Mouse (Mus musculus): Measurements from ENCODE around the gene Kcnj14. TPM values are rescaled to one million over a fixed set of nuclear protein-coding genes. Genes with fewer than 3 reads are reported as not detected.

The Kcnj14 gene
- polyA plus RNA-seq, 1 experiment from 2014 or later = 0.12 TPM

- H3K4me2 ChIP-seq = peak within 1 kb of the TSS; percentile 81
- H3K4me1 ChIP-seq (replicated peaks) = peaks cover 36% of the 10 kb centered on the region
- peak within 1 kb of the TSS; percentile 80 for H3K4me3 ChIP-seq (replicated peaks)
- H3K27me3 ChIP-seq = peaks cover 47% of the 10 kb centered on the region
- H3K27ac ChIP-seq = no peak within 1 kb of the TSS
- ATAC-seq (ENCODE audit: low read depth) = peak; percentile 82
- peak; percentile 71 for DNase-seq
- under 1% methylated on average over 35 of the region's 35 CpGs for WGBS (ENCODE audit: insufficient replicate concordance)
- H3K9ac ChIP-seq = peak within 1 kb of the TSS; percentile 77
- H3K9me3 ChIP-seq (replicated peaks) = no peaks in the 10 kb centered on the region
- H3K36me3 ChIP-seq = peaks cover 41% of the 10 kb centered on the region
Measured at GRCm38 (mm10) chr7:45830427-45831127, 6.0 kb upstream of the Kcnj14 start, which contains the start of gene Grwd1. Gene Grwd1 (minus strand): TSS chr7:45830944.

GRCm38 (mm10) chr7:45826631-45827030, 2.0 kb upstream of the Kcnj14 start:
- H3K36me3 ChIP-seq = peaks cover 71% of the 10 kb centered on the region
- ATAC-seq (ENCODE audit: low read depth) = no peak

GRCm38 (mm10) chr7:45820913-45821312, 3.7 kb downstream of the Kcnj14 start:
- H3K36me3 ChIP-seq = peaks cover 34% of the 10 kb centered on the region
- H3K27ac ChIP-seq = no peak overlapping the region
- H3K4me2 ChIP-seq = no peak overlapping the region
- peaks cover 12% of the 10 kb centered on the region for H3K4me1 ChIP-seq (replicated peaks)
- H3K9ac ChIP-seq = no peak overlapping the region
- H3K9me3 ChIP-seq (replicated peaks) = no peaks in the 10 kb centered on the region
- no peak overlapping the region for H3K4me3 ChIP-seq (replicated peaks)
- H3K27me3 ChIP-seq = 0 out of 2 replicates have a peak, but pooled peaks cover 14% of the 10 kb centered on the region
- DNase-seq (no peak), ATAC-seq (ENCODE audit: low read depth) (no peak)

More at GRCm38 (mm10) chr7:45826631-45827030, 2.0 kb upstream of the Kcnj14 start:
- no peak overlapping the region for H3K4me3 ChIP-seq (replicated peaks)
- H3K4me1 ChIP-seq (replicated peaks) = peaks cover 32% of the 10 kb centered on the region
- H3K27me3 ChIP-seq = peaks cover 8% of the 10 kb centered on the region
- no peak for DNase-seq
- H3K27ac ChIP-seq = no peak overlapping the region
- WGBS (ENCODE audit: insufficient replicate concordance) = 79% methylated on average over 7 of the region's 7 CpGs
- no peak overlapping the region for H3K4me2 ChIP-seq
- H3K9me3 ChIP-seq (replicated peaks) = no peaks in the 10 kb centered on the region
- no peak overlapping the region for H3K9ac ChIP-seq

GRCm38 (mm10) chr7:45819843-45820242, 4.7 kb downstream of the Kcnj14 start:
- H3K27ac ChIP-seq = no peak overlapping the region
- DNase-seq (no peak), ATAC-seq (ENCODE audit: low read depth) (no peak)
- peaks cover 14% of the 10 kb centered on the region for H3K4me1 ChIP-seq (replicated peaks)
- no peak overlapping the region for H3K9ac ChIP-seq
- H3K36me3 ChIP-seq = peaks cover 23% of the 10 kb centered on the region
- 0 out of 2 replicates have a peak, but pooled peaks cover 14% of the 10 kb centered on the region for H3K27me3 ChIP-seq
- 17% methylated on average over 25 of the region's 25 CpGs for WGBS (ENCODE audit: insufficient replicate concordance)
- peak overlapping the region; percentile 33; the same call in 1 of the 2 replicates for H3K4me2 ChIP-seq
- H3K9me3 ChIP-seq (replicated peaks) = no peaks in the 10 kb centered on the region
- H3K4me3 ChIP-seq (replicated peaks) = 0 out of 2 replicates have a peak overlapping the region, but pooled peaks have one; percentile 8

- Histone ChIP-seq H3K9me3 (replicated peaks) (no peaks in the 10 kb centered on the region), H3K4me1 (replicated peaks) (peaks cover 35% of the 10 kb centered on the region), H3K27me3 (0 out of 2 replicates have a peak, but pooled peaks cover 14% of the 10 kb centered on the region), H3K36me3 (peaks cover 20% of the 10 kb centered on the region), H3K4me2 (no peak overlapping the region), H3K4me3 (replicated peaks) (no peak overlapping the region), H3K9ac (no peak overlapping the region), H3K27ac (no peak overlapping the region)
- no peak for ATAC-seq (ENCODE audit: low read depth)
- no peak for DNase-seq
- WGBS (ENCODE audit: insufficient replicate concordance) = 42% methylated on average over 2 of the region's 2 CpGs
Measured at GRCm38 (mm10) chr7:45815984-45816351, 8.6 kb downstream of the Kcnj14 start.

- WGBS (ENCODE audit: insufficient replicate concordance) = 72% methylated on average over 10 of the region's 10 CpGs
- H3K4me1 ChIP-seq (replicated peaks) = peaks cover 35% of the 10 kb centered on the region
- no peak for DNase-seq
- no peaks in the 10 kb centered on the region for H3K9me3 ChIP-seq (replicated peaks)
- H3K4me2 ChIP-seq = peak overlapping the region; percentile 63
- no peak overlapping the region for H3K9ac ChIP-seq
- peaks cover 25% of the 10 kb centered on the region for H3K36me3 ChIP-seq
- ATAC-seq (ENCODE audit: low read depth) = no peak
- no peak overlapping the region for H3K27ac ChIP-seq
- H3K27me3 ChIP-seq = 0 out of 2 replicates have a peak, but pooled peaks cover 14% of the 10 kb centered on the region
- peak overlapping the region; percentile 43; the same call in 1 of the 2 replicates for H3K4me3 ChIP-seq (replicated peaks)
Measured at GRCm38 (mm10) chr7:45815323-45815983, 9.1 kb downstream of the Kcnj14 start.

- DNase-seq (no peak), ATAC-seq (ENCODE audit: low read depth) (no peak)
- Histone ChIP-seq H3K9me3 (replicated peaks) (no peaks in the 10 kb centered on the region), H3K27ac (no peak overlapping the region), H3K36me3 (peaks cover 31% of the 10 kb centered on the region), H3K9ac (no peak overlapping the region), H3K27me3 (0 out of 2 replicates have a peak, but pooled peaks cover 11% of the 10 kb centered on the region), H3K4me3 (replicated peaks) (peak overlapping the region; percentile 43), H3K4me1 (replicated peaks) (peaks cover 35% of the 10 kb centered on the region), H3K4me2 (peak overlapping the region; percentile 63)
- 6% methylated on average over 5 of the region's 5 CpGs for WGBS (ENCODE audit: insufficient replicate concordance)
Measured at GRCm38 (mm10) chr7:45814841-45815240, 9.7 kb downstream of the Kcnj14 start.

- ATAC-seq (ENCODE audit: low read depth) (peak; percentile 98), DNase-seq (peak; percentile 99)
- H3K27me3 ChIP-seq = 0 out of 2 replicates have a peak, but pooled peaks cover 9% of the 10 kb centered on the region
- peak within 1 kb of the TSS; percentile 97 for H3K9ac ChIP-seq
- H3K4me3 ChIP-seq (replicated peaks) = peak within 1 kb of the TSS; percentile 99
- under 1% methylated on average over 88 of the region's 92 CpGs for WGBS (ENCODE audit: insufficient replicate concordance)
- H3K4me2 ChIP-seq = peak within 1 kb of the TSS; percentile 96
- no peaks in the 10 kb centered on the region for H3K9me3 ChIP-seq (replicated peaks)
- peaks cover 35% of the 10 kb centered on the region for H3K4me1 ChIP-seq (replicated peaks)
- H3K36me3 ChIP-seq = peaks cover 39% of the 10 kb centered on the region
- peak within 1 kb of the TSS; percentile 96 for H3K27ac ChIP-seq
Measured at GRCm38 (mm10) chr7:45813787-45814779, 10.5 kb downstream of the Kcnj14 start, which contains the start of gene Cyth2. Gene Cyth2 (minus strand): TSS chr7:45814581.

GRCm38 (mm10) chr7:45812921-45813320, 11.7 kb downstream of the Kcnj14 start:
- H3K9me3 ChIP-seq (replicated peaks) = no peaks in the 10 kb centered on the region
- H3K4me2 ChIP-seq = peak overlapping the region; percentile 96
- DNase-seq = no peak
- peaks cover 35% of the 10 kb centered on the region for H3K4me1 ChIP-seq (replicated peaks)
- 92% methylated on average over 8 of the region's 8 CpGs for WGBS (ENCODE audit: insufficient replicate concordance)
- peaks cover 50% of the 10 kb centered on the region for H3K36me3 ChIP-seq
- H3K9ac ChIP-seq = peak overlapping the region; percentile 97
- no peaks in the 10 kb centered on the region for H3K27me3 ChIP-seq
- peak overlapping the region; percentile 99 for H3K4me3 ChIP-seq (replicated peaks)
- ATAC-seq (ENCODE audit: low read depth) = no peak
- H3K27ac ChIP-seq = no peak overlapping the region

GRCm38 (mm10) chr7:45809276-45810075, 15.1 kb downstream of the Kcnj14 start:
- 84% methylated on average over 14 of the region's 14 CpGs for WGBS (ENCODE audit: insufficient replicate concordance)
- ATAC-seq (ENCODE audit: low read depth) = no peak
- H3K4me1 ChIP-seq (replicated peaks) = peaks cover 24% of the 10 kb centered on the region
- DNase-seq = no peak
- H3K27ac ChIP-seq = no peak overlapping the region
- peaks cover 66% of the 10 kb centered on the region for H3K36me3 ChIP-seq
- no peak overlapping the region for H3K9ac ChIP-seq
- no peaks in the 10 kb centered on the region for H3K9me3 ChIP-seq (replicated peaks)
- no peaks in the 10 kb centered on the region for H3K27me3 ChIP-seq
- no peak overlapping the region for H3K4me2 ChIP-seq
- no peak overlapping the region for H3K4me3 ChIP-seq (replicated peaks)

Measured in liver, embryonic 13.5 days (tissue).